Mouse (Mus musculus): ENCODE measurements around the gene Stc2. TPM values are rescaled to one million over a fixed set of nuclear protein-coding genes. Genes with fewer than 3 reads are reported as not detected.
A peak's percentile ranks its signal among the peaks of the same experiment; 100 is the strongest.

Gene Stc2
- polyA plus RNA-seq, 1 experiment from 2014 or later = 5.0 TPM

GRCm38 (mm10) chr11:31388890-31389289 lies 19.0 kb upstream of the Stc2 start:
- H3K36me3 ChIP-seq (ENCODE audit: control insufficient read depth, insufficient read depth) = no peaks in the 10 kb centered on the region
- no peak overlapping the region for H3K9ac ChIP-seq (ENCODE audit: low read length)
- H3K9me3 ChIP-seq (replicated peaks; ENCODE audit: control insufficient read depth, low read length) = no peaks in the 10 kb centered on the region
- WGBS = 65% methylated on average over 4 of the region's 4 CpGs
- no peak overlapping the region for H3K4me3 ChIP-seq (ENCODE audit: low read length)
- H3K27me3 ChIP-seq (ENCODE audit: control insufficient read depth, insufficient read depth, low read length) = no peaks in the 10 kb centered on the region
- H3K27ac ChIP-seq (ENCODE audit: low read length) = no peak overlapping the region
- no peak for ATAC-seq (replicated peaks; ENCODE audit: extremely low read depth, insufficient read depth, low FRiP score)
- no peak overlapping the region for H3K4me2 ChIP-seq (ENCODE audit: low read depth, low read length)
- H3K4me1 ChIP-seq (ENCODE audit: control insufficient read depth, insufficient read depth, low read length) = no peaks in the 10 kb centered on the region

- Histone ChIP-seq H3K9me3 (replicated peaks; ENCODE audit: control insufficient read depth, low read length) (no peaks in the 10 kb centered on the region), H3K36me3 (ENCODE audit: control insufficient read depth, insufficient read depth) (no peaks in the 10 kb centered on the region), H3K4me3 (ENCODE audit: low read length) (no peak overlapping the region), H3K27ac (ENCODE audit: low read length) (no peak overlapping the region), H3K4me1 (ENCODE audit: control insufficient read depth, insufficient read depth, low read length) (no peaks in the 10 kb centered on the region), H3K9ac (ENCODE audit: low read length) (no peak overlapping the region), H3K4me2 (ENCODE audit: low read depth, low read length) (no peak overlapping the region), H3K27me3 (ENCODE audit: control insufficient read depth, insufficient read depth, low read length) (no peaks in the 10 kb centered on the region)
- WGBS = 75% methylated on average over 5 of the region's 5 CpGs
- ATAC-seq (replicated peaks; ENCODE audit: extremely low read depth, insufficient read depth, low FRiP score) = no peak
Measured at GRCm38 (mm10) chr11:31387526-31387925, 17.7 kb upstream of the Stc2 start.

- 37% methylated on average over 3 of the region's 3 CpGs for WGBS
- Histone ChIP-seq H3K4me3 (ENCODE audit: low read length) (no peak overlapping the region), H3K9ac (ENCODE audit: low read length) (no peak overlapping the region), H3K27me3 (ENCODE audit: control insufficient read depth, insufficient read depth, low read length) (no peaks in the 10 kb centered on the region), H3K9me3 (replicated peaks; ENCODE audit: control insufficient read depth, low read length) (no peaks in the 10 kb centered on the region), H3K27ac (ENCODE audit: low read length) (no peak overlapping the region), H3K36me3 (ENCODE audit: control insufficient read depth, insufficient read depth) (no peaks in the 10 kb centered on the region), H3K4me2 (ENCODE audit: low read depth, low read length) (no peak overlapping the region), H3K4me1 (ENCODE audit: control insufficient read depth, insufficient read depth, low read length) (no peaks in the 10 kb centered on the region)
- ATAC-seq (replicated peaks; ENCODE audit: extremely low read depth, insufficient read depth, low FRiP score) = no peak
Measured at GRCm38 (mm10) chr11:31386571-31386970, 16.7 kb upstream of the Stc2 start.

- no peak for ATAC-seq (replicated peaks; ENCODE audit: extremely low read depth, insufficient read depth, low FRiP score)
- no peak overlapping the region for H3K4me2 ChIP-seq (ENCODE audit: low read depth, low read length)
- 80% methylated on average over 2 of the region's 2 CpGs for WGBS
- H3K36me3 ChIP-seq (ENCODE audit: control insufficient read depth, insufficient read depth) = no peaks in the 10 kb centered on the region
- no peaks in the 10 kb centered on the region for H3K4me1 ChIP-seq (ENCODE audit: control insufficient read depth, insufficient read depth, low read length)
- H3K9me3 ChIP-seq (replicated peaks; ENCODE audit: control insufficient read depth, low read length) = no peaks in the 10 kb centered on the region
- H3K9ac ChIP-seq (ENCODE audit: low read length) = no peak overlapping the region
- no peak overlapping the region for H3K27ac ChIP-seq (ENCODE audit: low read length)
- no peak overlapping the region for H3K4me3 ChIP-seq (ENCODE audit: low read length)
- no peaks in the 10 kb centered on the region for H3K27me3 ChIP-seq (ENCODE audit: control insufficient read depth, insufficient read depth, low read length)
Measured at GRCm38 (mm10) chr11:31383968-31384367, 14.1 kb upstream of the Stc2 start.

GRCm38 (mm10) chr11:31382145-31382544 lies 12.3 kb upstream of the Stc2 start:
- Histone ChIP-seq H3K27me3 (ENCODE audit: control insufficient read depth, insufficient read depth, low read length) (no peaks in the 10 kb centered on the region), H3K9ac (ENCODE audit: low read length) (no peak overlapping the region), H3K4me2 (ENCODE audit: low read depth, low read length) (no peak overlapping the region), H3K27ac (ENCODE audit: low read length) (no peak overlapping the region), H3K4me3 (ENCODE audit: low read length) (no peak overlapping the region), H3K9me3 (replicated peaks; ENCODE audit: control insufficient read depth, low read length) (peaks cover 7% of the 10 kb centered on the region), H3K4me1 (ENCODE audit: control insufficient read depth, insufficient read depth, low read length) (no peaks in the 10 kb centered on the region), H3K36me3 (ENCODE audit: control insufficient read depth, insufficient read depth) (no peaks in the 10 kb centered on the region)
- WGBS = 74% methylated on average over 5 of the region's 5 CpGs
- no peak for ATAC-seq (replicated peaks; ENCODE audit: extremely low read depth, insufficient read depth, low FRiP score)

- Histone ChIP-seq H3K4me2 (ENCODE audit: low read depth, low read length) (no peak overlapping the region), H3K27me3 (ENCODE audit: control insufficient read depth, insufficient read depth, low read length) (peaks cover 3% of the 10 kb centered on the region; the same call in 1 of the 2 replicates), H3K27ac (ENCODE audit: low read length) (no peak overlapping the region), H3K4me3 (ENCODE audit: low read length) (no peak overlapping the region), H3K36me3 (ENCODE audit: control insufficient read depth, insufficient read depth) (no peaks in the 10 kb centered on the region), H3K9ac (ENCODE audit: low read length) (no peak overlapping the region), H3K4me1 (ENCODE audit: control insufficient read depth, insufficient read depth, low read length) (peaks cover 14% of the 10 kb centered on the region), H3K9me3 (replicated peaks; ENCODE audit: control insufficient read depth, low read length) (peaks cover 6% of the 10 kb centered on the region)
- no peak for ATAC-seq (replicated peaks; ENCODE audit: extremely low read depth, insufficient read depth, low FRiP score)
- 65% methylated on average over 7 of the region's 7 CpGs for WGBS
Measured at GRCm38 (mm10) chr11:31373438-31373837, 3.6 kb upstream of the Stc2 start.

GRCm38 (mm10) chr11:31372206-31372605 lies 2.3 kb upstream of the Stc2 start:
- H3K4me2 ChIP-seq (ENCODE audit: low read depth, low read length) = no peak overlapping the region
- WGBS = 82% methylated on average over 4 of the region's 4 CpGs
- no peak overlapping the region for H3K9ac ChIP-seq (ENCODE audit: low read length)
- peaks cover 19% of the 10 kb centered on the region for H3K4me1 ChIP-seq (ENCODE audit: control insufficient read depth, insufficient read depth, low read length)
- H3K9me3 ChIP-seq (replicated peaks; ENCODE audit: control insufficient read depth, low read length) = no peaks in the 10 kb centered on the region
- no peaks in the 10 kb centered on the region for H3K36me3 ChIP-seq (ENCODE audit: control insufficient read depth, insufficient read depth)
- H3K27ac ChIP-seq (ENCODE audit: low read length) = no peak overlapping the region
- no peak for ATAC-seq (replicated peaks; ENCODE audit: extremely low read depth, insufficient read depth, low FRiP score)
- H3K4me3 ChIP-seq (ENCODE audit: low read length) = no peak overlapping the region
- peaks cover 3% of the 10 kb centered on the region; the same call in 1 of the 2 replicates for H3K27me3 ChIP-seq (ENCODE audit: control insufficient read depth, insufficient read depth, low read length)

- H3K4me3 ChIP-seq (ENCODE audit: low read length) = peak overlapping the region; percentile 70
- 6% methylated on average over 39 of the region's 39 CpGs for WGBS
- H3K9me3 ChIP-seq (replicated peaks; ENCODE audit: control insufficient read depth, low read length) = no peaks in the 10 kb centered on the region
- no peak overlapping the region for H3K27ac ChIP-seq (ENCODE audit: low read length)
- peak overlapping the region; percentile 56 for H3K9ac ChIP-seq (ENCODE audit: low read length)
- peaks cover 19% of the 10 kb centered on the region for H3K4me1 ChIP-seq (ENCODE audit: control insufficient read depth, insufficient read depth, low read length)
- H3K4me2 ChIP-seq (ENCODE audit: low read depth, low read length) = peak overlapping the region; percentile 90
- H3K36me3 ChIP-seq (ENCODE audit: control insufficient read depth, insufficient read depth) = no peaks in the 10 kb centered on the region
- ATAC-seq (replicated peaks; ENCODE audit: extremely low read depth, insufficient read depth, low FRiP score) = no peak
- peaks cover 3% of the 10 kb centered on the region; the same call in 1 of the 2 replicates for H3K27me3 ChIP-seq (ENCODE audit: control insufficient read depth, insufficient read depth, low read length)
Measured at GRCm38 (mm10) chr11:31371256-31371838, 1.5 kb upstream of the Stc2 start.

GRCm38 (mm10) chr11:31370436-31371230 lies 759 bp upstream of the Stc2 start:
- Histone ChIP-seq H3K27ac (ENCODE audit: low read length) (no peak overlapping the region), H3K27me3 (ENCODE audit: control insufficient read depth, insufficient read depth, low read length) (peaks cover 3% of the 10 kb centered on the region; the same call in 1 of the 2 replicates)
- 5% methylated on average over 24 of the region's 24 CpGs for WGBS

More at GRCm38 (mm10) chr11:31370436-31371230, 759 bp upstream of the Stc2 start:
- Histone ChIP-seq H3K9ac (ENCODE audit: low read length) (peak overlapping the region; percentile 78), H3K4me1 (ENCODE audit: control insufficient read depth, insufficient read depth, low read length) (peaks cover 19% of the 10 kb centered on the region), H3K9me3 (replicated peaks; ENCODE audit: control insufficient read depth, low read length) (no peaks in the 10 kb centered on the region), H3K36me3 (ENCODE audit: control insufficient read depth, insufficient read depth) (no peaks in the 10 kb centered on the region), H3K4me2 (ENCODE audit: low read depth, low read length) (peak overlapping the region; percentile 90), H3K4me3 (ENCODE audit: low read length) (peak overlapping the region; percentile 70)
- no peak; the same call in 1 of the 2 replicates for ATAC-seq (replicated peaks; ENCODE audit: extremely low read depth, insufficient read depth, low FRiP score)
